Mouse (Mus musculus) bone marrow, adult 2 months (tissue): ENCODE data around the gene Phospho2.

ENCODE experiments used
- CTCF ChIP-seq: fragments of 200-500 bp; IDR thresholded peaks from 2 replicates; pipeline ENCODE4 v1.5.1; 2011; ENCODE audit warnings: low read length, control low read depth; ENCODE audit not compliant: control insufficient read depth, insufficient read depth
- POLR2A ChIP-seq: fragments of 200-500 bp; IDR thresholded peaks from 2 replicates; pipeline ENCODE4 v1.6.1; 2011; ENCODE audit warnings: low read depth, mild to moderate bottlenecking, control low read depth, low read length, borderline replicate concordance; ENCODE audit not compliant: control insufficient read depth

- TF ChIP-seq CTCF (0 out of 2 replicates have a peak, but pooled peaks have one; percentile 27), POLR2A (no peak)
These were observed 10.6 kb upstream of the Phospho2 start for GRCm38 (mm10) chr2:69778836-69779177.
